Mouse (Mus musculus): ENCODE measurements around the gene Platr25. TPM values are rescaled to one million over a fixed set of nuclear protein-coding genes. Genes with fewer than 3 reads are reported as not detected.
A peak's percentile ranks its signal among the peaks of the same experiment; 100 is the strongest.
"Not testable (repeated sequence)": the region's sequence is repeated elsewhere in the genome, so short reads cannot be mapped to it uniquely, and the experiment has no call there.

The Platr25 gene
- total RNA-seq (2021), result 1 to 10 TPM; 4.1 to 5.8 TPM
- long read RNA-seq, experiment 1, partial matches to known transcripts, result 0 of 1 reads
- long read RNA-seq, experiment 1, other reads (novel, unspliced or antisense), result 0 of 1 reads
- long read RNA-seq, experiment 2, result 0 reads

- DNase-seq, result peak; percentile 31
These were observed at the start of gene Platr25 for GRCm38 (mm10) chr13:62760432-62761415. TSS of gene Platr25 (minus strand) at chr13:62760709.

- not testable (repeated sequence) for DNase-seq
These were observed 47.5 kb upstream of the Platr25 start for GRCm38 (mm10) chr13:62807981-62808380.

- not testable (repeated sequence) for DNase-seq
These were observed 25.6 kb upstream of the Platr25 start for GRCm38 (mm10) chr13:62786135-62786493.

GRCm38 (mm10) chr13:62785199-62786134 is 25.0 kb upstream of the Platr25 start, which contains the start of gene Gm5141:
TSS of gene Gm5141 (minus strand) at chr13:62785808.
- DNase-seq, result peak; percentile 9

GRCm38 (mm10) chr13:62763806-62764205 is 3.3 kb upstream of the Platr25 start:
- DNase-seq, result not testable (repeated sequence)

- DNase-seq, result no peak
These were observed 27.2 kb downstream of the Platr25 start for GRCm38 (mm10) chr13:62733322-62733721.

GRCm38 (mm10) chr13:62712611-62713010 is 47.9 kb downstream of the Platr25 start:
- not testable (repeated sequence) for DNase-seq

GRCm38 (mm10) chr13:62685287-62685648 is 75.2 kb downstream of the Platr25 start:
- DNase-seq, result not testable (repeated sequence)

GRCm38 (mm10) chr13:62684608-62685286 is 75.8 kb downstream of the Platr25 start:
- DNase-seq, result peak; percentile 14

GRCm38 (mm10) chr13:62653369-62653743 is 107.2 kb downstream of the Platr25 start:
- no peak for DNase-seq

- peak; percentile 28 for DNase-seq
These were observed 107.7 kb downstream of the Platr25 start for GRCm38 (mm10) chr13:62652681-62653368.

- peak; percentile 11 for DNase-seq
These were observed 133.4 kb downstream of the Platr25 start for GRCm38 (mm10) chr13:62627071-62627470.

GRCm38 (mm10) chr13:62624277-62624665 is 136.2 kb downstream of the Platr25 start:
- DNase-seq, result not testable (repeated sequence)

- DNase-seq, result peak; percentile 58
These were observed 136.8 kb downstream of the Platr25 start, which contains the start of gene 6720489N17Rik for GRCm38 (mm10) chr13:62623577-62624276. TSS of gene 6720489N17Rik (minus strand) at chr13:62624182.

Small RNAs within 50 kb of the gene (microRNA-seq; reads per million reads assigned to microRNA genes)
- gene Gm24020, result 0 reads per million in 2 experiments
- gene Gm24588, result 0 reads per million in 2 experiments
- 0 reads per million in 2 experiments for gene Mir713

Other genes with a start within 250 kb of the Platr25 start
- gene Zfp935, start 202.2 kb downstream of the Platr25 start, total RNA-seq (2021), result under 1 TPM in 1 of 2 experiments, not detected in 1; 0.38 TPM
- gene Zfp934, start 189.5 kb downstream of the Platr25 start, total RNA-seq (2021), result 1 to 10 TPM; 3.7 to 5.3 TPM
- gene 6720489N17Rik, start 136.5 kb downstream of the Platr25 start, total RNA-seq (2021), result 1 to 10 TPM; 2.2 to 2.5 TPM
- 1 to 10 TPM; 1.1 to 1.5 TPM for gene Gm5141, start 25.1 kb upstream of the Platr25 start, total RNA-seq (2021)
- gene Fbp2, start 97.7 kb upstream of the Platr25 start, total RNA-seq (2021), result 100 to 1,000 TPM; 156 to 173 TPM
- under 1 TPM in 1 of 2 experiments, not detected in 1; 0.54 TPM for gene Fbp1, start 127.6 kb upstream of the Platr25 start, total RNA-seq (2021)
- 100 to 1,000 TPM in 1 of 2 experiments, 10 to 100 TPM in 1; 67.8 to 110 TPM for gene 2010111I01Rik, start 204.2 kb upstream of the Platr25 start, total RNA-seq (2021)

Measured in gastrocnemius, postnatal 10 days (tissue).